Mouse (Mus musculus) myocyte (in vitro differentiated cells): ENCODE results near the gene Fstl3. TPM values are rescaled to one million over a fixed set of nuclear protein-coding genes. Genes with fewer than 3 reads are reported as not detected.

ENCODE experiments used
- H3K27me3 ChIP-seq: one replicate; pipeline ENCODE4 v1.6.1; 2011; ENCODE audit not compliant: control insufficient read depth, insufficient read depth, insufficient read length
- H3K36me3 ChIP-seq: one replicate; pipeline ENCODE4 v1.6.1; 2011; ENCODE audit not compliant: control insufficient read depth, insufficient read depth
- H3K4me2 ChIP-seq: one replicate; pipeline ENCODE4 v1.6.1; 2011; ENCODE audit warnings: low read depth, control low read depth
- H3K4me3 ChIP-seq: one replicate; pipeline ENCODE4 v1.5.1; 2011; ENCODE audit warnings: mild to moderate bottlenecking, control low read depth, moderate library complexity
- H3K79me2 ChIP-seq: one replicate; pipeline ENCODE4 v1.6.1; 2011; ENCODE audit not compliant: control insufficient read depth, insufficient read depth
- H3ac ChIP-seq: one replicate; pipeline ENCODE4 v1.6.1; 2011; ENCODE audit not compliant: control insufficient read depth, insufficient read length
- CEBPB ChIP-seq: IDR thresholded peaks from 2 replicates; pipeline ENCODE4 v1.6.1; 2011; ENCODE audit warnings: mild to moderate bottlenecking, moderate library complexity; ENCODE audit not compliant: poor library complexity, insufficient read depth, severe bottlenecking
- E2F4 ChIP-seq: IDR thresholded peaks from one replicate; pipeline ENCODE4 v1.6.1; 2011; ENCODE audit warnings: mild to moderate bottlenecking, control low read depth, moderate library complexity; ENCODE audit not compliant: insufficient read depth
- MAX ChIP-seq: IDR thresholded peaks from one replicate; pipeline ENCODE4 v1.6.1; 2011; ENCODE audit warnings: low read depth, mild to moderate bottlenecking, control low read depth
- MYOD1 ChIP-seq, 3 experiments: IDR thresholded peaks; one replicate each; pipeline ENCODE4 v1.6.1; 2011; ENCODE audit warnings: control low read depth in 2 of 3, low read depth in 2 of 3, mild to moderate bottlenecking in 2 of 3, moderate library complexity in 1 of 3; ENCODE audit not compliant: insufficient read length in 2 of 3, control insufficient read depth in 1 of 3
- MYOG ChIP-seq, 3 experiments: IDR thresholded peaks; one replicate each; pipeline ENCODE4 v1.6.1; 2011; ENCODE audit warnings: control low read depth in 2 of 3, low read depth in 2 of 3, mild to moderate bottlenecking in 2 of 3; ENCODE audit not compliant: insufficient read length in 2 of 3, control insufficient read depth in 1 of 3, insufficient read depth in 1 of 3
- POLR2A ChIP-seq: IDR thresholded peaks from one replicate; pipeline ENCODE4 v1.6.1; 2011; ENCODE audit warnings: low read depth, mild to moderate bottlenecking, control low read depth, moderate library complexity; ENCODE audit not compliant: insufficient read length
- POLR2AphosphoS2 ChIP-seq: IDR thresholded peaks from one replicate; pipeline ENCODE4 v1.6.1; 2011; ENCODE audit warnings: low read depth, control low read depth; ENCODE audit not compliant: insufficient read length
- REST ChIP-seq: IDR thresholded peaks from one replicate; pipeline ENCODE4 v1.6.1; 2011; ENCODE audit warnings: mild to moderate bottlenecking, control low read depth, moderate library complexity; ENCODE audit not compliant: insufficient read depth, insufficient read length
- SRF ChIP-seq: IDR thresholded peaks from one replicate; pipeline ENCODE4 v1.6.1; 2011; ENCODE audit warnings: low read depth; ENCODE audit not compliant: control insufficient read depth, insufficient read length
- TCF12 ChIP-seq: IDR thresholded peaks from one replicate; pipeline ENCODE4 v1.6.1; 2011; ENCODE audit warnings: mild to moderate bottlenecking, control low read depth; ENCODE audit not compliant: poor library complexity, insufficient read depth, severe bottlenecking
- TCF3 ChIP-seq: IDR thresholded peaks from one replicate; pipeline ENCODE4 v1.6.1; 2011; ENCODE audit warnings: low read depth, control low read depth; ENCODE audit not compliant: insufficient read length
- USF1 ChIP-seq: IDR thresholded peaks from one replicate; pipeline ENCODE4 v1.6.1; 2011; ENCODE audit warnings: low read depth, mild to moderate bottlenecking, control low read depth, moderate library complexity
- polyA plus RNA-seq: library from polyadenylated mRNA; unstranded; fragments of >200 nt; fragmentation: generic; extraction: Trizol; gene quantifications from one replicate; pipeline ENCODE4 v1.2.1, GENCODE M21; 2012; ENCODE audit warnings: missing spikeins

The Fstl3 gene
- polyA plus RNA-seq, 1 experiment, result 28.9 TPM

GRCm38 (mm10) chr10:79789581-79789980 lies 12.5 kb downstream of the Fstl3 start:
- Histone ChIP-seq H3K4me3 (no peak overlapping the region), H3K27me3 (no peaks in the 10 kb centered on the region), H3K36me3 (no peaks in the 10 kb centered on the region), H3K4me2 (no peak overlapping the region), H3K79me2 (no peaks in the 10 kb centered on the region), H3ac (no peak overlapping the region)
- TF ChIP-seq MYOG (IDR thresholded peaks at IDR 0.05; ENCODE audit: control insufficient read depth in 1 of 3, insufficient read depth in 1 of 3, insufficient read length in 2 of 3, low read depth in 2 of 3) (no peak), USF1 (no peak), REST (no peak), POLR2AphosphoS2 (no peak), POLR2A (no peak), E2F4 (no peak), CEBPB (no peak), SRF (no peak), TCF12 (no peak), MAX (no peak), TCF3 (no peak), MYOD1 (IDR thresholded peaks at IDR 0.05; ENCODE audit: control insufficient read depth in 1 of 3, insufficient read length in 2 of 3, low read depth in 2 of 3) (no peak)

GRCm38 (mm10) chr10:79790861-79791260 lies 13.8 kb downstream of the Fstl3 start, which contains the start of gene Prss57:
Prss57 (minus strand) TSS chr10:79790961.
- Histone ChIP-seq H3K79me2 (no peaks in the 10 kb centered on the region), H3K36me3 (no peaks in the 10 kb centered on the region), H3K4me3 (no peak within 1 kb of the TSS), H3K4me2 (no peak within 1 kb of the TSS), H3K27me3 (no peaks in the 10 kb centered on the region), H3ac (no peak within 1 kb of the TSS)
- TF ChIP-seq POLR2AphosphoS2 (no peak), E2F4 (no peak), TCF3 (no peak), TCF12 (no peak), CEBPB (no peak), REST (no peak)

- no peaks in the 10 kb centered on the region for H3K27me3 ChIP-seq
- no peak overlapping the region for H3ac ChIP-seq
- H3K4me2 ChIP-seq, result peak overlapping the region; percentile 80
- H3K79me2 ChIP-seq, result no peaks in the 10 kb centered on the region
- TF ChIP-seq SRF (no peak), CEBPB (no peak), TCF3 (no peak), E2F4 (no peak), MAX (no peak), TCF12 (no peak), USF1 (no peak)
- peak overlapping the region; percentile 50 for H3K4me3 ChIP-seq
- H3K36me3 ChIP-seq, result no peaks in the 10 kb centered on the region
Observed at GRCm38 (mm10) chr10:79792339-79793040, 15.4 kb downstream of the Fstl3 start.

- H3K36me3 ChIP-seq, result no peaks in the 10 kb centered on the region
- peak within 1 kb of the TSS; percentile 50 for H3K4me3 ChIP-seq
- TF ChIP-seq MYOG (IDR thresholded peaks at IDR 0.05; ENCODE audit: control insufficient read depth in 1 of 3, insufficient read depth in 1 of 3, insufficient read length in 2 of 3, low read depth in 2 of 3) (peak in 2 of 3 experiments; percentile 43 to 76), POLR2AphosphoS2 (peak; percentile 35), USF1 (peak; percentile 44), MYOD1 (IDR thresholded peaks at IDR 0.05; ENCODE audit: control insufficient read depth in 1 of 3, insufficient read length in 2 of 3, low read depth in 2 of 3) (peak in 2 of 3 experiments; percentile 52 to 64), TCF3 (peak; percentile 8), E2F4 (no peak), POLR2A (peak; percentile 71), REST (no peak), TCF12 (no peak), CEBPB (no peak)
- no peaks in the 10 kb centered on the region for H3K27me3 ChIP-seq
- H3K4me2 ChIP-seq, result peak within 1 kb of the TSS; percentile 99
- peaks cover 7% of the 10 kb centered on the region for H3K79me2 ChIP-seq
- H3ac ChIP-seq, result peak within 1 kb of the TSS; percentile 34
Observed at GRCm38 (mm10) chr10:79793051-79793737, 16.1 kb downstream of the Fstl3 start, which contains the start of gene Palm. Palm (plus strand) TSS chr10:79793572.
